Mouse (Mus musculus): Measurements from ENCODE around the gene Iscu.

The Iscu gene

DNA sequence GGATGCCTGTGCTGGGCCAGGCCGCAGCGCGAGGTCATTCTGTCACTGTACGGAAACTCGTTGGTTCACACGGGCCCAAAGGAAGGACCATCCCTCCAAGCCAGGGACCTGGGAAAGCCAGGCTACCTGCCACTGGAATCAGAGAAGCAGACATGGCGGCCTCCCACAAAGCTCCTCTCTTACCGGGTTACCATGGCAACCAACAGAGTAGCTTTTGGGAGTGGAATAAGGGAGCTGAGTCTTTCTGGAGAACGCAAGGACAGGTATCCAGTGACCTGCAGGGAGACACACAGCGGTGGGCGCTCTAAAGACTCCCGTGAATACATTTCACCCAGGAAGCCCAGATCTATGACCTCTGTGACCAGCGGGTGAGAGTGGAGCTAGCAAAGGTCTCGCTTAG, 46.0 kb downstream of the Iscu start:
- DNase-seq: no peak

DNA sequence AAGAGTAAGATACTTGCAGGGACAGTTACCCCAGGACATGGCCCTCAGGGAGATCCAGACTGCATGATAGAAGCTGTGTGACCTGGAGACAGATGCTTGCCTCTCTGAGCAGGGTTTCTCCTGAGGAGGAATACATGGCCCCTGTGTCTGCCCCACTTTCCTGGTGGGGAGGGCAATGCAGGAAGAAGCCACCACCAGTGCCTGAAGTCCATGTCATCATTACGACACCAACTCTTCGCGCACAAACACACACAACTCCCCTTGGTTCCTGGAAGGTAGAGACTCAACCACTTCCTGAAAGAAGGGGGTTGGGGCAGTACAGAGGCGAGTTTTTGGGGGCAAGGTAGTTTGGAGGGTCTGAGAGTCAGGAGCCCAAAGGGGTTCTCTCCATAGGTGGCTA, 51.7 kb downstream of the Iscu start:
- no peak for DNase-seq

DNA sequence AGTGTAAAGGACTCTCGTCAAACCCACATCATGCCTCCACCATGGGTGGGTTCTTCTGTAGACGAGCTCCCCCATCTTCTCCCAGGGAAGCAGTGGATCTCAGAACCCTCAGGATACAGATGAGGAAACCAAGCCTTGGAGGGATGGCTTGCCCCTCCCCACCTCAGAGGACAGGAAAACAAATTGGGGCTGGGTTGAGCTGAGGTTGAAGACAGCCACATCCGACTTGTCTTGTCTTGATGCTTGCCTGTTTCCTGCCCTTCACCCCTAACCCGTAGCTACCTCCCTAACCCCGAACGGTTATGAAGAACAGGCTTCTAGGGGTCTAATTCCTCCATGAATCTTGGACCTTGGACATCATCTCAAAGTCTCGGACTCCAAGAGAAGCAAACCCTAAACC, 53.0 kb downstream of the Iscu start:
- no peak for DNase-seq

DNA sequence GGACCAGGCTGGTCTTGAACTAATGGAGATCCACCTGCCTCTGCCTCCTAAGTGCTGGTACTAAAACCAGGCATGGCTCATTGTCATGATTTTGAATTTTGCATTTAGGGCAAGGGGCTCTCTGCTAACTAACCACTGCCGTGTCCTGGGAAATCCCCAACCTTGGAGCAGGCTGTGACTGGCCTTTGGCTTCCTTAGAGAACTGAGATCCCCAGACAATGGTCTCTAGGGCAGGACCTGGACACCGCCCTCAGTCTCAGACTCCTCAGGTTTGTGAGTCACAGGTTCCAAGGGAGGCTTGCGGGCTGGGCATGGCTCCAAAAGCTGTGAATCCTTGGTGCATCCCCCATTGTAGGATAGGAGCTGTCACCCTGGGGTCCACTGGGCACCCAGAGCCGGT, 54.1 kb downstream of the Iscu start:
- no peak for DNase-seq
